Mouse (Mus musculus) kidney, postnatal 0 days (tissue): ENCODE results near the gene Eif2d. TPM values are rescaled to one million over a fixed set of nuclear protein-coding genes. Genes with fewer than 3 reads are reported as not detected.

ENCODE experiments used
- ATAC-seq: fragments of 200-750 bp; cut with Nextera tagmentation; replicated peaks from 2 replicates; pipeline ENCODE4 v1.8.0; 2017; ENCODE audit warnings: low read depth, moderate number of reproducible peaks, moderate TSS enrichment, moderate library complexity; ENCODE audit not compliant: low FRiP score
- DNase-seq: peaks from one replicate; pipeline ENCODE4 v3.0.0-alpha.2; 2016; ENCODE audit warnings: low spot score
- H3K27ac ChIP-seq: fragments of 300-500 bp; sonication (generic); 2 replicates; pipeline ENCODE4 v1.5.1; 2014; ENCODE audit warnings: mild to moderate bottlenecking
- H3K27me3 ChIP-seq: fragments of 300-500 bp; sonication (generic); 2 replicates; pipeline ENCODE4 v1.6.1; 2014; ENCODE audit warnings: low read length, mixed read lengths; ENCODE audit not compliant: insufficient read depth
- H3K36me3 ChIP-seq: fragments of 300-500 bp; sonication (generic); 2 replicates; pipeline ENCODE4 v1.6.1; 2014; ENCODE audit warnings: low read length, mixed read lengths; ENCODE audit not compliant: insufficient read depth
- H3K4me1 ChIP-seq: fragments of 300-500 bp; sonication (generic); replicated peaks from 2 replicates; pipeline ENCODE4 v1.6.1; 2014; ENCODE audit warnings: antibody characterized with exemption, low read length, mixed read lengths; ENCODE audit not compliant: insufficient read depth
- H3K4me2 ChIP-seq: fragments of 300-500 bp; sonication (generic); 2 replicates; pipeline ENCODE4 v1.6.1; 2014; ENCODE audit warnings: mild to moderate bottlenecking, low read length, moderate library complexity, mixed read lengths
- H3K4me3 ChIP-seq: fragments of 300-500 bp; sonication (generic); replicated peaks from 2 replicates; pipeline ENCODE4 v1.5.1; 2014; ENCODE audit warnings: low read depth, low read length
- H3K9ac ChIP-seq: fragments of 300-500 bp; sonication (generic); 2 replicates; pipeline ENCODE4 v1.6.1; 2014; ENCODE audit warnings: low read depth, low read length
- H3K9me3 ChIP-seq: fragments of 300-500 bp; sonication (generic); replicated peaks from 2 replicates; pipeline ENCODE4 v1.6.1; 2016; ENCODE audit warnings: low read length, inconsistent platforms, mixed read lengths
- CTCF ChIP-seq: IDR thresholded peaks from 2 replicates; pipeline ENCODE4 v1.5.1; 2016; ENCODE audit warnings: antibody characterized with exemption, low read depth, mild to moderate bottlenecking, moderate library complexity
- WGBS: fragments of 180-500 bp; shearing (Covaris S2); extraction: QIAGEN DNeasy Blood & Tissue Kit; methylation state at CpG from one replicate; pipeline ENCODE4 v1.1.7; 2014; 5-methylcytosine and 5-hydroxymethylcytosine counted together
- polyA plus RNA-seq: library from polyadenylated mRNA; unstranded; fragments of >200 nt; fragmentation: Nextera tagmentation; extraction: Ambion mirVana; gene quantifications from 2 replicates; pipeline ENCODE4 v1.2.1, GENCODE M21; 2015

Gene Eif2d
- polyA plus RNA-seq, 1 experiment from 2014 or later, result 49.1 TPM

DNA sequence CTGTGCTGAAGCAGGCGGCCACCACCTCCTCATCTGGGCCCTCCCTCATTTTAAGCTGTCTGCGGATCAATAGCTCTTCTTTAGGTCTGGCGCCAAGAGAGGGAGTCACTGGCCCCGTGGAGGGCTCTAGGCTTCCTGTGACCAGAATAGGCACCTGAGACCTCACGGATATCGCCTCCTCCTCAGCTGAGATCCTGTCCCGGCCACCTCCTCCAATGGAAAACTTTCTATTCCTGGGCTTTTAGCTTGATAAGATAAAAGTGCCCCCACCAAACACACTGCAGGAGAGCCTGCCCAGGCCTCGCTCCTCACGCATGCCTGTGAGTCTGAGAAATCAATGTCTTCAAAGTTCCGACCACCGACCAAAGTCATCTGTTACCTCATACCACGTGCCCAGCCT lies 80.5 kb downstream of the Eif2d start:
- Histone ChIP-seq H3K4me2 (no peak overlapping the region), H3K4me1 (no peaks in the 10 kb centered on the region), H3K9me3 (no peaks in the 10 kb centered on the region), H3K27me3 (no peaks in the 10 kb centered on the region), H3K36me3 (no peaks in the 10 kb centered on the region), H3K27ac (no peak overlapping the region), H3K9ac (no peak overlapping the region), H3K4me3 (no peak overlapping the region)
- ATAC-seq, result no peak
- no peak for DNase-seq
- TF ChIP-seq CTCF, result no peak
- WGBS, result 69% methylated on average over 12 of the region's 12 CpGs

DNA sequence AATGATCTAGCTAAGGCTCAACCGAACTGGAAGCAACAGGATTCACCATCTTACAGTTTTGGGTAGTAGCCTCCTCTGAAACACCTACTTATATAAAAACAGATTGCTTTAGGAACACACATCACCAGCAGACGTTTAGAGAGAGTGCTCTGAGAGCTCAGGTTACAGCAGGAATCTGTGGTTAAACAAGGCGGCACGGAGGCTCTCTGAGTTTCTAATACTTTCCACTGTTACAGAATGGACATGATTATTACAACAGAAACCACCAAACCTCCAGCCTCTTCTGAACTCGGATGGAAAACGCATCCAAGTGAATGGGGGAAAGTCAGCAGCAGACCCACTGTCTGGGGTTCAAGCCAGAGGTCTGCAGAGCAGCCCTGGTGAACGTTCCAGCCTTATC lies 83.1 kb downstream of the Eif2d start:
- H3K9ac ChIP-seq, result no peak overlapping the region
- H3K4me2 ChIP-seq, result no peak overlapping the region
- 42% methylated on average over 7 of the region's 7 CpGs for WGBS
- no peak overlapping the region for H3K4me3 ChIP-seq
- H3K27me3 ChIP-seq, result no peaks in the 10 kb centered on the region
- no peak overlapping the region for H3K27ac ChIP-seq
- DNase-seq (no peak), ATAC-seq (no peak)
- H3K36me3 ChIP-seq, result no peaks in the 10 kb centered on the region
- no peaks in the 10 kb centered on the region for H3K4me1 ChIP-seq
- H3K9me3 ChIP-seq, result no peaks in the 10 kb centered on the region
- TF ChIP-seq CTCF, result no peak

Other genes with a start within 250 kb of the Eif2d start
- not detected in 2 replicates for gene Il20, start 241.7 kb upstream of the Eif2d start, polyA plus RNA-seq
- 0.18 TPM in 1 of 2 replicates, not detected in the other for gene Il19, start 213.1 kb upstream of the Eif2d start, polyA plus RNA-seq
- 0.14 TPM in 1 of 2 replicates, not detected in the other for gene Il10, start 133.3 kb upstream of the Eif2d start, polyA plus RNA-seq
- gene Mapkapk2, start 55.4 kb upstream of the Eif2d start, polyA plus RNA-seq, result 50.1 and 55.9 TPM in 2 replicates
- 5.2 and 5.8 TPM in 2 replicates for gene Dyrk3, start 14.8 kb upstream of the Eif2d start, polyA plus RNA-seq
- gene Rassf5, start 92.1 kb downstream of the Eif2d start, polyA plus RNA-seq, result 3.4 and 3.8 TPM in 2 replicates
- gene Ikbke, start 126.4 kb downstream of the Eif2d start, polyA plus RNA-seq, result 3.0 TPM in 2 replicates